Mouse (Mus musculus): ENCODE results near the gene Apoc1.

DNA sequence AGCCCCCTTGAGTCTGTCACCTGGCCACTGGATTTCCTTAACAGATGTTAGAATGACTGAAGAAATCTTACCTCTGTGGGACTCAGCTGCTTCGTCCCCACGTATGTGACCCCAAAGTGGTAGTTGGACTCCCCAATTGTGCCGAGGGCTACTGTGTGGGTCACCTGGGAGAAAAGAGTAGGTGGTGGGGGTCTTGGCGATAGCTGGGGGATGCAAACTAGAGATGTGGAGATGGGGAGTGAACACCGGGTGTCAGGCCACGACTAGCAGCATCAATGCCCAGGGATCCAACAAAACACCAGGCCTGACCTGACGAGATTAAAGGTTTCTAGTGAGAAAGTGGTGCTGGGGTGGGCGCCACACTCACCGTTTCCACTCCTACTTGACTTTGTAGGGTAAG, 21.1 kb upstream of the Apoc1 start:
- no peak for TF ChIP-seq POLR2A (IDR thresholded peaks at IDR 0.05; ENCODE audit: control insufficient read depth in 1 of 2, insufficient read depth in 1 of 2, low read depth in 1 of 2, low read length in 2 of 2, poor library complexity in 1 of 2)
- no peak for TF ChIP-seq CTCF (IDR thresholded peaks at IDR 0.05 in 2 of 3, conservative IDR thresholded peaks at IDR 0.05 in 1 of 3; ENCODE audit: control insufficient read depth in 1 of 3, insufficient read depth in 1 of 3, low read depth in 2 of 3, low read length in 3 of 3, poor library complexity in 1 of 3, severe bottlenecking in 1 of 3)
- no peak for TF ChIP-seq EP300 (IDR thresholded peaks at IDR 0.05; ENCODE audit: low read depth in 1 of 2, low read length in 2 of 2)
- TF ChIP-seq ETS1 (IDR thresholded peaks at IDR 0.05; ENCODE audit: low read depth, low read length): no peak
- TF ChIP-seq ZNF384 (IDR thresholded peaks at IDR 0.05; ENCODE audit: low read depth, low read length): no peak
- TF ChIP-seq MAFK (IDR thresholded peaks at IDR 0.05; ENCODE audit: borderline replicate concordance, low read depth, low read length): no peak
- no peak for TF ChIP-seq USF1 (IDR thresholded peaks at IDR 0.05; ENCODE audit: low read depth, low read length)
- TF ChIP-seq MXI1 (IDR thresholded peaks at IDR 0.05; ENCODE audit: low read depth, low read length): no peak
- no peak for TF ChIP-seq RAD21 (IDR thresholded peaks at IDR 0.05; ENCODE audit: low read depth, low read length)
- TF ChIP-seq NELFE (IDR thresholded peaks at IDR 0.05; ENCODE audit: low read depth, low read length): no peak
- no peak for TF ChIP-seq GATA1 (IDR thresholded peaks at IDR 0.05; ENCODE audit: low read depth, low read length)
- no peak for TF ChIP-seq SMC3 (IDR thresholded peaks at IDR 0.05; ENCODE audit: low read depth, low read length)
- no peak for TF ChIP-seq SIN3A (IDR thresholded peaks at IDR 0.05; ENCODE audit: low read length)
- TF ChIP-seq TCF12 (IDR thresholded peaks at IDR 0.05; ENCODE audit: low read depth, low read length): no peak
